Mouse (Mus musculus) erythroid progenitor cell, adult 5-6 weeks (primary cell): ENCODE data around the gene Atad1. TPM values are rescaled to one million over a fixed set of nuclear protein-coding genes. Genes with fewer than 3 reads are reported as not detected.
"Not testable (repeated sequence)": the region's sequence is repeated elsewhere in the genome, so short reads cannot be mapped to it uniquely, and the experiment has no call there.

Experiments
- ATAC-seq: replicated peaks from 2 replicates; pipeline ENCODE4 v1.8.0; 2016; ENCODE audit warnings: moderate number of reproducible peaks, mild to moderate bottlenecking, moderate TSS enrichment, inconsistent platforms; ENCODE audit not compliant: poor library complexity, low FRiP score, severe bottlenecking
- total RNA-seq, 2 experiments: library from RNA; stranded (forward) in 1 of 2; stranded (reverse) in 1 of 2; fragments of 150-400 nt in 1 of 2; fragments of 186-747, 209-891 nt in 1 of 2; gene quantifications; 2 replicates each; pipeline versions ENCODE4 v1.2.3 to v1.2.4; 2015 to 2017; ENCODE audit warnings: low replicate concordance in 2 of 2

The Atad1 gene
- total RNA-seq, 2 experiments from 2014 or later = 22.1 to 22.6 TPM

DNA sequence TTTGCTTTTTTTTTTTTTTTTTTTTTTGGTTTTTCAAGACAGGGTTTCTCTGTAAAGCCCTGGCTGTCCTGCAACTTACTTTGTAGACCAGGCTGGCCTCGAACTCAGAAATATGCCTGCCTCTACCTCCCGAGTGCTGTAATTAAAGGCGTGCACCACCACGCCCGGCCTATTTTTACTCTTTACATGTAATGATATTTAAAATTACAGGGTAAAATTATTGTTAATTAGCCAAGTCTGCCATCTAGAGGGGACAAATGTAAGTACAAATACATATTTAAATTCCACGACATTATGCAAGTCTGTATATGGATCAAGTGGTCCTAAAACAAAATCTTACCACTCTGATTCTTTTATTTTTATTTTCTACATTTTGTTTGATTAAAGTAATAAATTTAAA is 49.9 kb downstream of the Atad1 start:
- ATAC-seq = 0 out of 2 replicates have a peak, but pooled peaks have one; percentile 59

DNA sequence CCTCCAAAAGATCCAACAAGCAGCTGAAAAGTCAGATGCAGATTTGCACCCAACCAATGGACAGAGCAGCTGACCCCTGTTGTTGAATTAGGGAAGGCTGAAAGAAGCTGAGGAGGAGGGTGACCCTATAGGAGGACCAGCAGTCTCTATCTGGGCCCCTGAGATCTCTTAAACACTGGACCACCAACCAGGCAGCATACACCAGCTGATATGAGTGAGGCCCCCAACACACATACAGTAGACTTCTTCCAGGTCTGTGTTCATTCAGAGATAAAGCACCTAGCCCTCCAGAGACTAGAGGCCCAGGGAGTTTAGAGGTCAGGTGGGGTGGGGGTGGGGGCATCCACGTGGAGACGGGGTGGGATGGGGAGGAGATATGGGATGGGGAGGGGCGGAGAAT is 51.4 kb downstream of the Atad1 start:
- ATAC-seq = not testable (repeated sequence)

DNA sequence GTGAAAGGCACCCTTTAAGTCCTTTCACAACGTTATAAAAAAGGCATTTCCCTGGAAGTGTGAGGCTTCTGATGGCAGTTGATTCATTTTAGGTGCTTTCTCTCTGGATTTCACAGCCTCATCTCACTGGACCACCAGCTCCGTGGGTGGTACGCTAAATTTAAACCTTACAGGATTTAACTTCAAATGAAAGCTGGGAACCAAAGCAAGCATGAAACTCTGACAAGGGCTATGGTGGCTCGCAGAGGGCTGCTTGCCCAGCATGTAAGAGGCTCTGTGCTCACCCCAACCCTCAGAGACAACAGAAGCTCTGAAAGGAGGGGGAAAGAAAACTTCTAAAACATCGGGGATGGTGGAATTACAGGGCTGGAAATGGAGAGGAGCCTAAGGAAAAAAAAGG is 51.9 kb downstream of the Atad1 start:
- no peak for ATAC-seq

DNA sequence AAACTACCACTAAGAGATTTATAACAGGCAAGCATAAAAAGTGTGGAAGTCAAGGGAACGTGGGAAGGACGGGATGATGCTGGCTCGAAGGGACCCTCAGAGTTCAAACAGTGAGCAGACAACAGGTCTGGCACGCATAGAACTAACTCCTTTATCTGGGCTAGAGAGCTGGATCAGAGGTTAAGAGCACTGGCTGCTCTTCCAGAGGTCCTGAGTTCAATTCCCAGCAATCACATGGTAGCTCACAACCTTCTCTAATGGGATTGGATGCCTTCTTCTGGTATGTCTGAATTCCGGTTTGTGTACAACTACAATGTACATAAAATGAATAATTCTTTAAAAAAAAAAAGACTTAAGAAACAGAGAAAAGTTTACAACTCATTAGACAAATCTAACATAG is 56.5 kb downstream of the Atad1 start:
- ATAC-seq = no peak

DNA sequence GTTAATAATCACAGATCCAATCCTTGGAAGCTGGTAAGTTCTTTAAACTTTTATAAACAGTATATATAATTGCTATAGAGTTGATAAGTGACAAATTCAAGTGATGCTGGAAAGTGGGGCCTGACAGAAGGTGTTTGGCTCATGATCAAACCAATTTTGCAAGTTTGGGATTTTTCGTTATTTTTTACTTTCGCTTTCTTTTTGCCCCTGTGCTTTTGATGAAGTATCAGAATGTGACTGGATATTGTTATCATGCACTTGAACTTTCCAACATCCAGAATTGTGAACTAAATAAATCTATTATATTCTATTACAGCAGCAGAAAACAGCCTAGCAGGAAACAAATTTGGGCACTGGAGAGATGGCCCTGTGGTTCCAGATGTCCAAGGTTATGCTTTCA is 58.7 kb downstream of the Atad1 start:
- ATAC-seq = peak; percentile 52

DNA sequence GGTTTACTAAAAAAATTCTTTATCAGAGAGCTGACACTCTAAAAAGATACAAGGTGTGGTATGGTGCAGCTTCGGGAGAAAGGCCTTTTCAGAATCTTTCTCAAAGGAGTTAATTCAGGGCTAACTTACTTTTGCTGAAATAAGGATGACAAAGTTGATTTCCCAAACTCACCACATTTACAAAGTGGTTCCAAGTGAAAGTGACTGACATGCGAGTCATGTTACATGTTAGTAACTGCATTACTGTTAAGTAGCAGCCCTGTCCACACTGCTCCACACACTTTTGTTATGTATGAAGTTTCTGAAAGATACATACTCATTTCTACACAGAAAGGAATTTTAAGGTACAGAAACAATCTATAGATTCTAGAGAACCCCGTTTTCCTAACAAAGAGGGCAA is 63.8 kb downstream of the Atad1 start:
- no peak for ATAC-seq

DNA sequence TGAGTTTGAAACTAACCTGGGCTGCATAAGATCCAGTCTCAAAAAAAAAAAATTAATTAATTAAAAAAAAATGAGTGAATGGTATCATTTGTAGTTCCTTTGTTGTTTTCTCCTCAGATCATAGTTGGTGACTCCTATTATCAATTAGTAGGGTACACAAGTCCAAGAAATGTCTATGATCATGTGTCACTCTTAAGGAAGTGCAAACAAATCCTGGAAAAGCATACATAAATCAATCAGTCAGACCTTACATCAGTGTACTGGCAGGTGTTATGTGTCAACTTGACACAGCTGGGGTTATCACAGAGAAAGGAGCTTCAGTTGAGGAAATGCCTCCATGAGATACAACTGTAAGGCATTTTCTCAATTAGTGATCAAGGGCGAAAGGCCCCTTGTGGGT is 71.8 kb downstream of the Atad1 start:
- not testable (repeated sequence) for ATAC-seq

DNA sequence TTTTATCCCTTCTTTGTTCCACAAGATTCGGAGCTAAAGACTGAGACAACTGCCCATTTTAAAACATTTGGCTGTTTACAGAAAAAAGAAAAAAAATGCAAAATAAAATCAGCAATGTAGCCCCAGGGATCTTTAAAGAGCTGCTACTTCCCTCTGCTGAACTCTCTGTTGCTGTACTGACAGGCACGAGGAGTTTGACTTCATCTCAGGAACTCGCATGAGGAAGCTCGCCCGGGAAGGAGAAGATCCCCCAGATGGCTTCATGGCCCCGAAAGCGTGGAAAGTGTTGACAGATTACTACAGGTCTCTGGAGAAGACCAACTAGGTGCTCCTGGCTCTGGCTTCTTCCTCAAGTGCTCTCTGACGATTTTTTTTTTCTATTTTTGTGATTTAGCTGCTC is 74.3 kb downstream of the Atad1 start:
- no peak for ATAC-seq

DNA sequence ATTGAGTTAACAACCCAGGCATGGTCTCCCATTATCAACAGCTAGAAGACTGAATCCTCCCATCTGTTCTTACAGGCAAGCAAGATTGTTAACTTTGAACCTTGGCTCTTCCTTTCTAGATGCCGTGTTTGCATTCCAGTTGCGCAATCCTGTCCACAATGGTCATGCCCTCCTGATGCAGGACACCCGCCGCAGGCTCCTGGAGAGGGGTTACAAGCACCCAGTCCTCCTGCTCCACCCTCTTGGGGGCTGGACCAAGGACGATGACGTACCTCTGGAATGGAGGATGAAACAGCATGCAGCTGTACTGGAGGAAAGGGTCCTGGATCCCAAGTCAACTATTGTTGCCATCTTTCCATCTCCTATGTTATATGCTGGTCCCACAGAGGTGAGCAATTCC is 76.7 kb downstream of the Atad1 start:
- no peak for ATAC-seq

DNA sequence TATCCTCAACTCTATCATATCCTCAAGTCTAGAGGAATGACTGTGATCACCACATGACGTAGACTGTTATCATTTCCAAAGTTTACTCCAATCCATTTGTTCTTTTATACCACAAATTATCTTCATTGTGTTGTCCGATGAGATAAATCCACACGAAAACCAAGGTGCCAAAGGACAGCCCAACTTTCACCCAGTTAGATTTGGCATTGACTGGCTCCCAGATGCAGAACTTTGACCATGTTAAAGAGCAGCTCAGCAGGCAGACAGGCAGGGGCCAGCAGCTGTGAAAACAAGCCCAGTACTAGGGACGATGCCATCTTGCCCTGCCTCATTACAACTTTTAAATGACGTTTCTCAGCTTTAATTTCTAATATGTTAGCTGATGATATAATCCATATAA is 80.2 kb downstream of the Atad1 start:
- ATAC-seq = no peak

DNA sequence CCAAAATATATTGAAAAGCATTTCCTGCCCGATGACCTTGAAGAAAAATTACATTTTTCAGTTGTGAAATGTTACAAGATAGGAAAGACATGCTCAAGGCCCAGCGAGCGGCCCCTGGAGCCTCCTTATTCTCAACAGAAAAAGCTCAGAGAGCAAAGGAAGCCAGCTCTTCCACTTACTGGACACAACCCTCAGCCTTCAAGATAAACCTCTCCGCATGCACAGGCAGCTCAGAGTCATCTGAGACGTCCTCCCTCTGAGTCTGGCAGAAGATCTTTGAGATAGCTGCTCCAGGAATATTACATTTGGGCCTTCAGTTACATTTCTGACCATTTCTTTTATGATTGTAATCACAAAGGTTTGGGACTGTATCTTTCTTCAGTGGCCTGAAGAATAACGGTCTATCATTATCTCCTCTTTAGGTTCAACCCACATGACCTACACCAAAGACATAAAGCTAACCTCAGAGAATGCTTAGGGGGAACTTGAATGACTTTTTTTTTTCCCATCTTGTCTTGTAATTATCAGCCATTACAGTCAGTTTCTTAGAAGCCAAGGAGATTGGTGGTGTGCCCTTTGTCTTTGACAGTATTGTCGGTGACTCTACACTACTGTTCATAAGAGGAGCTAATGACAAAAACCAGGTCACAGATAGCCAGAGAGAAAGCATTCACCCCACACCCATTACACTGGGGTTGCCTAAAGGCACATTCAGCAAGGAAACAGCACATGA is 85.8 kb downstream of the Atad1 start:
- no peak for ATAC-seq

DNA sequence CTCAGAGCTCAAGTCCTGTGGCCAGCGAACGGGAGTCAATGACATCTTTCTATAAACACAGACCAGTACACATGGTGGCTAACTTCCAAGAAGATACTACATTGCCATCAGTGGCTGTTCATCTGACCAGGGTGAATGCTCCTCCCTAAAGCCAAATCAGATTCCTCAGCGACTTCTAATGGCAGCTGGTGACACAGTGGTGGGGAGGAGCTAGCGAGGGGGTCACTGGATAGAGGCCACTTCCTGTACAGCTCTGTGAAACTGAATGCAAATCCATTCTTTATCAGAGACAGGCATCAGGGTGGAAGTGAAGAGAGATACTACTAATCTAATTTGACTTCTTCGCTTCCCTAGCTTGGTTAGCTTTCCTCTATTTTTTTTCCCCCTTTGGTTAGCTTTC is 86.5 kb downstream of the Atad1 start:
- ATAC-seq = no peak

DNA sequence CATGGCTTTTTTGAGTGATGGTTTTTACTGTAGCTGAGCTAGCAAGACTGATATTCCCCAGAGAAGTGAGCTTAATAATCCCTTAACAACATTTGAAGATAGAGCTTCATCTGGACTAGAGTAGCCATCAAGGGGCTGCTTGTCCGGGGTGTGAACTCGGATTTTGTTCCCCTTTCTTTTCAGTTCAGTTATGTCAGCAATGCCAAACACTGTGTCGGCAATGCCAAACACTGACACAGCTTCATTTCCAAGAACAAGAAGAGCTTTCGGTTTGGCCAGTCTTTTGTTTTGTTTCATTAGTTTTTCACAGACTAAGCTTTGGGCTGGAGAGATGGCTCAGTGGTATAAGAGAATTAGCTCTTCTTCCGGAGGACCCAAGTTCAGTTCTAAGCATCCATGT is 88.5 kb downstream of the Atad1 start:
- ATAC-seq = no peak

DNA sequence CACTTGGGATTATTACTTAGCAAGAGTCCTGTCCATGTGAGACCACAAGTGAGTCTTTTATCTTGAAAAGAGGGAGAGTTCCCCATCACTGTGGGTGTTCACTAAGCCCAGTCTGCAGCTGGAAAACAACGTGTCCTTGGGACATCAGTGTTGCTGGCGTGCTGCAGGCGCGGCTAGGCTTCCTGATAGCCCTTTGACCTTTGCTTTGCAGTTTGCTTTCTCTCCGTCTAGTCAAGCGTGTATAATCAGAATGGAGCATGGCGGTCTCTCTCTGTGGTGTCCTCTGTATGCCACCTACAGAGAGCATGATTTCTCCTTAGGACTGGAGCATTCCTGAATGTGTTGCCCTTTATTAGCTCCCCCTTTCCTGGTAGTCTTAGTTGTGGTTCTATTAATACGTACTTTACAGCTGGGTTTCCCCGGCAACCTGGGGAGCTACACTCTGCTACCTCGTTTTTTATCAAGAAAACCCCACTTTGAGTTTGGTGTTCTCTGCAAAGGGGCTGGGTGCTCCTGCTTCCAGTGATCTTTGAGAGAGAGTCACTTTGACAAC is 91.5 kb downstream of the Atad1 start:
- ATAC-seq = no peak

DNA sequence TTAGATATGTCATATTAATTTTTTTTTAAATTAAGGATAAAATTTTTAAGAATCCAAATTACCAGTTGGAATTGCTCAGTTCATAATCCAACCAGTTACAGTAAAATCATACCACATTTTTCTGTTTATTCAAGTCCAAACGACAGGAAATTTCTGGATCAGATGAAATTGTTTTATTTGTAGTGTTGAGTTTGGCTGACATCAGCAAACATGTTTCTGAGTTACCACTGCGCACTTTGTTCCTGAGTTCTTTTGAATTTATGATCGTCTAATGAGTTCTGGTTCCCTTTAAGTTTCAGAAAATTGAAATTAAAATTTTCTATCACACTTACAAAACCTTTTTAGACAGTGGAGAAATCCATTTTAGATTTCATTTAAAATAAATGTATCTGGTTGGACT is 93.2 kb downstream of the Atad1 start:
- ATAC-seq = no peak

DNA sequence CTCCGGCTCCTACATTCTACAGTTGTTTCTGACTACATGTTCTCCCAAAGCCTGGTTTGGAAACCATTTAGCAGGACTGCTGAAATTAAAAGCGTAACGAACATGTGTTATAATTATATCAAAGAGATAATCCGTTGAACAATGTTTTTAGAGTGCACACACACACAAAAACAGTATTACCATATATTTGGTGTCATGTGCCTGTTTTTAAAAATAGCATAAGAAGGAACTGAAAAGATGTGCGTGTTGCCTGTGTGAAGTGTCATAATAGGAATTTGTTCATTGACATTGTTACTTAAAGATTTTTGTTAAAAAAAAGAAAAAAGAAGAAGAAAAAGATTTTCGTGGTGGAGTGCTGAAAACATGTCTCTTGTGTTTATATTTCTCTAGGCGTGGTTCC is 93.6 kb downstream of the Atad1 start:
- no peak for ATAC-seq

DNA sequence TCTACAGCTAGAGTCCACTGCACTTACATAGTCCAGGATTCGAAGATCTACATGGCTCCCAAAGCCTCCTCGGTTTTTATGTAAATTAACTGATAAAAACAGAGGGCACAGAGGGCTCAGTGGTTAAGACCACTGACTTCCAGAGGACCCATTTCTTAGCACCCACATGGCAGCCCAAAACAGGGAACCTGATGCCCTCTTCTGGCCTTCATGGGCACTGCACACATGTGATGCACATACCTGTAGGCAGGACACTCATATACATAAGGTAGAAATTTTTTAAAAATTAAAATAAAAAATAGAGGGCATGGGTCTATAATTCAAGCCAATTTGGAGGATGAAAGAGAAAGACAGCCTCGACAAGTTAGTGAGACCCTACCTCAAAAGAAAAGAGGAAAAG is 95.9 kb downstream of the Atad1 start:
- no peak for ATAC-seq

DNA sequence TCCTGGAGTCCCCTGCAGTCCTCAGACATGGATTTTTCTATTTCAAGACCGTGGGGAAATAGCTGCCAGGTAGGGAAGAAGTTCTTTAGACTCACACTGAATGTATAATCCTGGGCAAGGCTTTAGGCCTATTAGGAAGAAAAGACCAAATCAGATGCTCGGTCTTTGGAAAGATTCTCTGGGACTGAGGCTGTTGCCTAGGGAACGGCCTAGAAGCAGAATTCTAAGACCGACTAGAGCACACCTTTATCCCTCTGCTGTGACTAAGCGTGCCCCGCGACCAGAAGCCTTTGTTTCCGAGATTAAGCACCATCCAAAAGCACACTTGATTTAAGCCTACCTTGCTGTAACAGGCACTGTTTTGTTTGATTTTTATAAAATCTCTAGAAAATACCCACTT is 97.6 kb downstream of the Atad1 start:
- no peak for ATAC-seq

DNA sequence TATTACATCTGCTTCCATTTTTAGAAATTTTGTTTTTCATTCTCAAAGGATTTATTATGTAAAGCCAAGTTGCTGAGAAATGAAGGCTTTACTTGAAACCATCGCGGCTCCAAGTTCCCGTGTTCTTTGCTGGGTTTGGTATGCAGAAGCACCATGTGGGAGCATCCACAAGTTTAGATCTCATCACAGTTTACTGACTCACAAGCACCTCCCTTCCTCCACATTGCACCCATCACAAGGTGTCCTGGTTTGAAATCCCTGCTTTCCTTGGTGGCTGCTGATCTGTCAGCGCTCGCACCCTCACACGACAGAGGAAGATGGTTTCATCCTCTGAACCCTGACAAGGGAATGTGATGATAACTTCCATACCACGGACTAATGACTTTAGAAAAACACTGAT is 98.1 kb downstream of the Atad1 start:
- no peak for ATAC-seq

DNA sequence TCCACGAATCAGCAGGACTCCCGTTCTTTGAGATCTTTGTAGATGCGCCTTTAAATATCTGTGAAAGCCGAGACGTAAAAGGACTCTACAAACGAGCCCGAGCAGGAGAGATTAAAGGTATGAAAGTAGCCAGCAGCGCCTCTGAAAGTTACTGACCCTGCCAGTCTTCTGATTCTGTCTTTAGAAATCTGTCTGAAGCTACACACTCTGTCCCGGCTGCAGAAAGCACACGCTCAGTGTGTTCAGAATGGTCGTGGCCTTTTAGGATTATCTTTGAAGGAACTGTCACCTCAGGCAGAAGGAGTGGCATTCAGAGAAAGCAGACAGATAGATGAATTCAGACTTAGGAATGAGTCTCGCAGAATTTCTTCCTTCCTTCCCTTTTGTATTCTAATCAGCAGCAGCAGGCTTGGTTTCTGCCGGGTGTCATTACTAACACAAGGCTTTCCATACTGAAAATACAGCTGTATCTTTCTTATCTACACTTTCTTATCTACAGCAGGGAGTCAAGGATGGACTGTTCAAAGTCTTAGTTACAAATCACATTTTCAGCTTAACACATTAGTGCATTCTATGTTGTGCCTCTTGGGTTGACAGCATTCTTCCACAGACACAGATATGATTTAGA is 101.2 kb downstream of the Atad1 start:
- ATAC-seq = no peak
